Mouse (Mus musculus): ENCODE data around the gene Syt1. TPM values are rescaled to one million over a fixed set of nuclear protein-coding genes. Genes with fewer than 3 reads are reported as not detected.

The Syt1 gene
- polyA plus RNA-seq, 1 experiment from 2014 or later: 0.25 TPM

DNA sequence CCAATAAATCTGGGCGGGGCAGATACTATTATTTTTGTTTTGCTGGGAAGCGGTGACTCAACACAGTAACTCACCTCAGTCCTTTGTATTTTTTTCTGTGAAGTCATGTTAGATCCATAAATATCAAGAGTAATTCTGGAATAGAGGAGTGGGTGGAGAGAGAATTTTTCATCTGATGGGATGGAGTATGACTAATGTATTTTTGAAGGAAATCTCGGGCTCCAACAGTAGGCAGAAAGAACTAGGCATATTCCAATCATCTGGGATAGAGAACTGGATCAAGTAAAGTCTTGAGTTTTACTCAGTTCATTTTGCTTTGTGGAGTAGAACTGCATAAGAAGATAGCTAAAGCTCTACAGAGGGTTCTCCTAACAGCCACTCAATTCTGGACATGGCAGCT lies 465.1 kb downstream of the Syt1 start:
- no peak for TF ChIP-seq CTCF (IDR thresholded peaks at IDR 0.05; ENCODE audit: low read depth)
- no peak overlapping the region for H3K9ac ChIP-seq
- 87% methylated on average over 3 of the region's 3 CpGs for WGBS

DNA sequence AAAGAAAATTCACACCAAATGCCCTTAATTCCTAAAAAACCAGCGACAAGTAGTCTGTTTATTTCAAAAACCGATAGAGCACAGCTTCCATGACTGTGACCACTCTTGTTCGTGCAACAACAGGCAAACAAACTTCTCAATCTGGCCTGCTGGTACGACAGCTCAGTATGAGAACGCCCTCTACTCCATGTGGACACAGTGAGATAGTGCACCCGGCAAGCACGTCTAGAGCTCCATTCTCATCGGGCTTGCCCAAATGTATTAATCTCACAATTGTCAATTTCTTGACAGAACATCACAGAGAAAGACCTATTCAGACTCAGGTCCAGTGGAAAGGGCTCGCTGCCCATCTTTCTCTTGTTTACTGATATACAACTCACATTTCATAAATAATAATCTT lies 469.2 kb downstream of the Syt1 start:
- H3K36me3 ChIP-seq (ENCODE audit: insufficient read depth): no peaks in the 10 kb centered on the region
- H3K9ac ChIP-seq: no peak overlapping the region
- DNase-seq: no peak
- no peaks in the 10 kb centered on the region for H3K4me1 ChIP-seq (ENCODE audit: insufficient read depth)
- peak; percentile 46; the same call in 1 of the 2 replicates for TF ChIP-seq CTCF (IDR thresholded peaks at IDR 0.05; ENCODE audit: low read depth)
- no peak overlapping the region for H3K4me3 ChIP-seq (ENCODE audit: low read depth, low read length)
- H3K27me3 ChIP-seq (ENCODE audit: insufficient read depth, low read length): no peaks in the 10 kb centered on the region
- H3K27ac ChIP-seq (ENCODE audit: low read depth): no peak overlapping the region
- H3K4me2 ChIP-seq: no peak overlapping the region
- WGBS: 64% methylated on average over 9 of the region's 9 CpGs
- ATAC-seq (ENCODE audit: insufficient read depth): no peak
- H3K9me3 ChIP-seq (ENCODE audit: low read depth, low read length): no peaks in the 10 kb centered on the region

More for the DNA sequence above, 465.1 kb downstream of the Syt1 start:
- Histone ChIP-seq H3K4me2 (no peak overlapping the region), H3K4me3 (ENCODE audit: low read depth, low read length) (no peak overlapping the region), H3K27ac (ENCODE audit: low read depth) (no peak overlapping the region), H3K27me3 (ENCODE audit: insufficient read depth, low read length) (no peaks in the 10 kb centered on the region), H3K9me3 (ENCODE audit: low read depth, low read length) (no peaks in the 10 kb centered on the region), H3K4me1 (ENCODE audit: insufficient read depth) (no peaks in the 10 kb centered on the region), H3K36me3 (ENCODE audit: insufficient read depth) (no peaks in the 10 kb centered on the region)
- DNase-seq: no peak
- no peak for ATAC-seq (ENCODE audit: insufficient read depth)

DNA sequence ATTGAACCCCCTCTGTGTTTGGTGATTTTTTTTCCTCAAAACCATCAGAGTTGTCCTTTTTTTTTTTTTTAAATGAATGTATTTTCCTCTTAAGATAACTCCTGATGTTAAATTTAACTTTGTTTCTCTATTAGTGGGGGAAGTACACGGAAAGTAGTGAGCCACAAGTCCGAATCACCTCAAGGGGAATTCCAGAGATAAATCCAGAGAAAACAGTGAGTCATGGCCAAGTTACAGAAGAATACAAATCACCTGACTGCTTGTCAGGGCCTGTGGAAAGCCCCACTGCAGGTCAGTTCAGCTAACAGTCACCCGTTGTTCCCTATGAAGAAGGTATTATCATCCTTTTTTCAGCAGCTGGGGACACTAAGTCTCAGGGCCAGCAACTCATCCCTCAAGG lies 472.2 kb downstream of the Syt1 start:
- no peaks in the 10 kb centered on the region for H3K36me3 ChIP-seq (ENCODE audit: insufficient read depth)
- WGBS: 41% methylated on average over 3 of the region's 3 CpGs
- H3K4me1 ChIP-seq (ENCODE audit: insufficient read depth): no peaks in the 10 kb centered on the region
- no peak overlapping the region for H3K4me3 ChIP-seq (ENCODE audit: low read depth, low read length)
- H3K9ac ChIP-seq: no peak overlapping the region
- no peaks in the 10 kb centered on the region for H3K9me3 ChIP-seq (ENCODE audit: low read depth, low read length)
- DNase-seq: no peak
- no peak for ATAC-seq (ENCODE audit: insufficient read depth)
- no peak for TF ChIP-seq CTCF (IDR thresholded peaks at IDR 0.05; ENCODE audit: low read depth)
- no peaks in the 10 kb centered on the region for H3K27me3 ChIP-seq (ENCODE audit: insufficient read depth, low read length)
- H3K4me2 ChIP-seq: no peak overlapping the region
- no peak overlapping the region for H3K27ac ChIP-seq (ENCODE audit: low read depth)

DNA sequence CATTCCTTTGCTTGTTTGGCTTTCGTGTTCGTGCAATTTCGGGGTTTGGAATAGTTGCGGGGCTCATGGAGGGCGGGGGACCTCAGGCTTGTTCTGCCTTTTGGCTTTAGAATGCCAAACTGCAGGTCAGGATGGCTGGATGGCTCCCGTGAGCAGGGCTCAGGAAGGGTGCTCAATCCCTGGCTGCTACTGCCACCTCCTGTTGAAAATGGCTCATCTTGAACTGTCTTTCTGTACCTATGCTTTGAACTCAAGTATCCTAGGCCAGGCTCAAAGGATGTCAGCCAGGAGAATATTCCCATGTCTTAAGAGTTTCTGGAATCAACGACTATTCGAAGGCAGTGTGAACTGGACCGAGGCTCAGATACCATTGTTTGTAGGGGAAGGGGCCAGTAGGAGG lies 473.1 kb downstream of the Syt1 start:
- no peak overlapping the region for H3K9ac ChIP-seq
- no peaks in the 10 kb centered on the region for H3K27me3 ChIP-seq (ENCODE audit: insufficient read depth, low read length)
- no peak overlapping the region for H3K4me3 ChIP-seq (ENCODE audit: low read depth, low read length)
- WGBS: 49% methylated on average over 9 of the region's 9 CpGs
- no peaks in the 10 kb centered on the region for H3K4me1 ChIP-seq (ENCODE audit: insufficient read depth)
- DNase-seq (peak; percentile 75), ATAC-seq (ENCODE audit: insufficient read depth) (peak; percentile 76; the same call in 1 of the 2 replicates)
- H3K27ac ChIP-seq (ENCODE audit: low read depth): no peak overlapping the region
- no peak overlapping the region for H3K4me2 ChIP-seq
- no peaks in the 10 kb centered on the region for H3K36me3 ChIP-seq (ENCODE audit: insufficient read depth)
- no peaks in the 10 kb centered on the region for H3K9me3 ChIP-seq (ENCODE audit: low read depth, low read length)
- TF ChIP-seq CTCF (IDR thresholded peaks at IDR 0.05; ENCODE audit: low read depth): peak; percentile 68

DNA sequence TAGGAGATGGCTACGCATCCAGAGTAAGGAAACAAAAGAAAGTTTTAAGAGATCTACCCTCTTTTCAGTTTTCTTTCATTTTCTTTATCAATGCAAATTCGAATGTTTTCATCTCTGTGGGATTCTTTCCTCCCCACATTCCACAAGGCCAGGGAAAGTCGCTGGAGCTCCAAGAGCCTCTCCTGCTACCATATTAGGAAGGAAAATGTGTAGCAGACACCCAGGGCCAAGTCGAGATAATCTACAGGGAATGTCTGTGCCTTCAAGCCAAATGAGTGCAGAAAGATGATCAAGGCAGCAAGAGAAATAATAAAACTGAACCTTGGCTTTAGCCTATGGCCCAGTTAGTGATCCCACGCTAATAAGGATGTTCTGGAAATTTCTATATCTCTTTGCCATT lies 474.9 kb downstream of the Syt1 start:
- Histone ChIP-seq H3K27me3 (ENCODE audit: insufficient read depth, low read length) (no peaks in the 10 kb centered on the region), H3K9me3 (ENCODE audit: low read depth, low read length) (no peaks in the 10 kb centered on the region), H3K9ac (no peak overlapping the region), H3K4me1 (ENCODE audit: insufficient read depth) (no peaks in the 10 kb centered on the region), H3K4me3 (ENCODE audit: low read depth, low read length) (no peak overlapping the region), H3K27ac (ENCODE audit: low read depth) (peak overlapping the region; percentile 21; the same call in 1 of the 2 replicates), H3K4me2 (no peak overlapping the region), H3K36me3 (ENCODE audit: insufficient read depth) (no peaks in the 10 kb centered on the region)
- 38% methylated on average over 5 of the region's 5 CpGs for WGBS
- no peak for TF ChIP-seq CTCF (IDR thresholded peaks at IDR 0.05; ENCODE audit: low read depth)
- ATAC-seq (ENCODE audit: insufficient read depth) (no peak), DNase-seq (peak; percentile 60)

DNA sequence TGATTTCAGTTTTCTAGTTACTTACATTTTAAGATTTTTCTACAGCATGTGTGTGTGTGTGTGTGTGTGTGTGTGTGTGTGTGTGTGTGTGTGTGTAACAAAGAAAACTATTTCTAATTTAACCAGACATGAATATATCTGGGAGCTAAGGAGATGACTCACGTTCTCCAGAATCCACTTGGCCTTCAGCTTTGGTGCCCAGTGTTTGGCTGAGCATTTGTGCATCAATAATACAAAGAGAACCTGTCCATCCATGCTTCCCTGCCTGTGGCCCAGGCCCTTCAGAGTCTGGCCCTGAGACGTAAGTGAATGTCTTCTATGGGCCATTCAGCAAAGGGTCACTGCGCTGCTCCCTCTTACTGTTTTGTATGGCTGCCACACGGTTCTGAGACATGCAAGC lies 476.7 kb downstream of the Syt1 start:
- no peak overlapping the region for H3K27ac ChIP-seq (ENCODE audit: low read depth)
- H3K4me1 ChIP-seq (ENCODE audit: insufficient read depth): no peaks in the 10 kb centered on the region
- no peak for TF ChIP-seq CTCF (IDR thresholded peaks at IDR 0.05; ENCODE audit: low read depth)
- H3K4me3 ChIP-seq (ENCODE audit: low read depth, low read length): no peak overlapping the region
- H3K9ac ChIP-seq: no peak overlapping the region
- WGBS: 77% methylated on average over 4 of the region's 4 CpGs
- no peak for DNase-seq
- H3K9me3 ChIP-seq (ENCODE audit: low read depth, low read length): no peaks in the 10 kb centered on the region
- no peak for ATAC-seq (ENCODE audit: insufficient read depth)
- H3K4me2 ChIP-seq: no peak overlapping the region
- no peaks in the 10 kb centered on the region for H3K36me3 ChIP-seq (ENCODE audit: insufficient read depth)
- H3K27me3 ChIP-seq (ENCODE audit: insufficient read depth, low read length): no peaks in the 10 kb centered on the region

DNA sequence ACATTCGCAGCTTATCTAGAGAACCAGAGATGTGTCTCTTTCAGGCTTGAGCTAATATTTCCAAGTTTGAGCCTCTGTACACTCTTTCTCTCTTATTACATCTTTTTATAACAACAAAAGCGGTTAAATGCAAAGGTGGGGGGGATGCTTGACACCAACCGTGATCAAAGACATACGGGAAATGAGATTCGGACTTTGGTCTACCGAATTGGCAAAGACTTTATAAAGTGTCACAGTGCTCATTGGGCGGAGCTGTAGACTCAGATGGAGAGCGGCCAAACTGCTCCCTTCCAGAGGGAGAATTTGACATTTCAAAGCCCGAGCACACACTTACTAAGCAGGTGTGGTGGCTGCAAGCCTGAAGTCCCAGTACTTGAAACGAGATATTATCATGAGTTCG lies 477.9 kb downstream of the Syt1 start:
- ATAC-seq (ENCODE audit: insufficient read depth) (no peak), DNase-seq (no peak)
- no peak overlapping the region for H3K4me3 ChIP-seq (ENCODE audit: low read depth, low read length)
- no peaks in the 10 kb centered on the region for H3K4me1 ChIP-seq (ENCODE audit: insufficient read depth)
- no peak overlapping the region for H3K9ac ChIP-seq
- 83% methylated on average over 11 of the region's 11 CpGs for WGBS
- H3K36me3 ChIP-seq (ENCODE audit: insufficient read depth): no peaks in the 10 kb centered on the region
- no peak for TF ChIP-seq CTCF (IDR thresholded peaks at IDR 0.05; ENCODE audit: low read depth)
- H3K27ac ChIP-seq (ENCODE audit: low read depth): no peak overlapping the region
- H3K4me2 ChIP-seq: no peak overlapping the region
- no peaks in the 10 kb centered on the region for H3K27me3 ChIP-seq (ENCODE audit: insufficient read depth, low read length)
- H3K9me3 ChIP-seq (ENCODE audit: low read depth, low read length): no peaks in the 10 kb centered on the region

DNA sequence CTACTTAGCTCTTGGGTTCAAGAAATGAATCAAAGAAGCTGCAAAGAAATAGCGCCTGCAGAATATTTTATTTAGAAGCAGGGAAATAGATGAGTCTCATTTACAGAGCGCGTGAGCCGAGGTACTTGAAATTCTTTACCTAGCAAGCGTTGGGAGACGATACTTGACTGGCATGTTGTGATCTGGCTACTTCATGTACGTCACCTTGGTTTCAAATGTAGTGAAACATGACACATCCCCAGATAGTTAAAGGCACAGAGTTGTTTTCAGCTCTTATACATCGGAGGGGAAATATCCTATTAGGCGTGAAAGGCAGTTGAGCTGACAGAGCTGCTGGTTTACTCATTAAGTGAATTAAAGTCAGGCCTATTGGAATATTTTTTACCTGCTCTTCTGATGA lies 478.5 kb downstream of the Syt1 start:
- whole genome bisulfite sequencing: 52% methylated on average over 9 of the region's 9 CpGs
- H3K4me2 ChIP-seq: no peak overlapping the region
- DNase-seq (peak; percentile 28), ATAC-seq (ENCODE audit: insufficient read depth) (no peak)
- H3K36me3 ChIP-seq (ENCODE audit: insufficient read depth): no peaks in the 10 kb centered on the region
- 0 out of 2 replicates have a peak overlapping the region, but pooled peaks have one; percentile 1 for H3K27ac ChIP-seq (ENCODE audit: low read depth)
- no peaks in the 10 kb centered on the region for H3K9me3 ChIP-seq (ENCODE audit: low read depth, low read length)
- H3K27me3 ChIP-seq (ENCODE audit: insufficient read depth, low read length): no peaks in the 10 kb centered on the region
- H3K4me3 ChIP-seq (ENCODE audit: low read depth, low read length): no peak overlapping the region
- no peak for TF ChIP-seq CTCF (IDR thresholded peaks at IDR 0.05; ENCODE audit: low read depth)
- H3K9ac ChIP-seq: no peak overlapping the region
- H3K4me1 ChIP-seq (ENCODE audit: insufficient read depth): no peaks in the 10 kb centered on the region

All from lung, embryonic 14.5 days (tissue).